Mouse (Mus musculus): ENCODE results near the gene Pgs1. TPM values are rescaled to one million over a fixed set of nuclear protein-coding genes. Genes with fewer than 3 reads are reported as not detected.

Pgs1 gene
- 35.8 and 40.8 TPM in 2 replicates for polyA plus RNA-seq (2014; fragmentation: Nextera tagmentation; extraction: Ambion mirVana)

- WGBS, result 6% methylated on average over 51 of the region's 51 CpGs
- H3K4me3 ChIP-seq (ENCODE audit: low read depth, low read length), result peak within 1 kb of the TSS; percentile 99
- peak within 1 kb of the TSS; percentile 85 for H3K27ac ChIP-seq (ENCODE audit: low read depth)
- H3K4me1 ChIP-seq (ENCODE audit: insufficient read depth), result 0 out of 2 replicates have a peak, but pooled peaks cover 11% of the 10 kb centered on the region
- ATAC-seq (ENCODE audit: insufficient read depth), result peak; percentile 89
- DNase-seq, result peak; percentile 96
- H3K27me3 ChIP-seq (ENCODE audit: insufficient read depth, low read length), result no peaks in the 10 kb centered on the region
- H3K4me2 ChIP-seq, result peak within 1 kb of the TSS; percentile 85
- no peak for TF ChIP-seq CTCF (IDR thresholded peaks at IDR 0.05; ENCODE audit: low read depth)
- H3K36me3 ChIP-seq (ENCODE audit: insufficient read depth), result no peaks in the 10 kb centered on the region
- H3K9ac ChIP-seq, result peak within 1 kb of the TSS; percentile 91
- no peaks in the 10 kb centered on the region for H3K9me3 ChIP-seq (ENCODE audit: low read depth, low read length)
Measured at GRCm38 (mm10) chr11:117986126-117987031, at the start of gene Pgs1. TSS of gene Pgs1 (plus strand) at chr11:117986292.

GRCm38 (mm10) chr11:117939004-117939730 is 46.9 kb upstream of the Pgs1 start:
- Histone ChIP-seq H3K36me3 (ENCODE audit: insufficient read depth) (no peaks in the 10 kb centered on the region), H3K27ac (ENCODE audit: low read depth) (peak overlapping the region; percentile 58; the same call in 1 of the 2 replicates), H3K27me3 (ENCODE audit: insufficient read depth, low read length) (no peaks in the 10 kb centered on the region), H3K4me1 (ENCODE audit: insufficient read depth) (peaks cover 32% of the 10 kb centered on the region; the same call in 1 of the 2 replicates), H3K9me3 (ENCODE audit: low read depth, low read length) (no peaks in the 10 kb centered on the region), H3K4me3 (ENCODE audit: low read depth, low read length) (no peak overlapping the region), H3K4me2 (0 out of 2 replicates have a peak overlapping the region, but pooled peaks have one; percentile 1), H3K9ac (no peak overlapping the region)
- 29% methylated on average over 4 of the region's 4 CpGs for WGBS
- ATAC-seq (ENCODE audit: insufficient read depth) (no peak), DNase-seq (no peak)
- no peak for TF ChIP-seq CTCF (IDR thresholded peaks at IDR 0.05; ENCODE audit: low read depth)

DNA sequence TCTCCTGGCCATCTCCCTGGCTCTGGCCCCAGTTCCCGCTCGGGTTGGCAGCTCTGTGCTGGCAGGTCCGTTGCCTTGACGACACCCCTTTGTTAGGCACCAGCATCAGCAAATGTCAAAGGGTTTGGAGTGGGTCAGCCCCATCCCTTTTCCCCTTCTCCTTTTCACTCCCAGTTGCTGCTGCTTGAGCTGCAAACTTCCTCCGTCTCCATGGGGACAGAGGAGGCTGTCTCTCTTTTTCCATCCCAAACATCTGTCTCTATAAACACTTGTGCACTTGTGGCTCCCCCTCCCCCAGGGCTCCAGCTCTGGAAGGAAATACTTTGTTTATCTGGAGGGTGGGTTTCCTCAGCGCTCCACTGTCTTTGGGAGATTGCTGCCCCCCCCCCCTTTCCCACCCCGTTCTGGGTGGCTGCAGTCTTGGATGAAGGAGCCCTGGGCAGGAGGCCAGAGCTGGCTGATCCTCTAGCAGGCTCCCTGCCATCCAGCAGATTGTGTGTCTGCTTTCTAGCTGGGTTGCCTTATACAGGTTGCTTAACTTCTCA is 46.3 kb upstream of the Pgs1 start:
- no peak overlapping the region for H3K4me3 ChIP-seq (ENCODE audit: low read depth, low read length)
- H3K27me3 ChIP-seq (ENCODE audit: insufficient read depth, low read length), result no peaks in the 10 kb centered on the region
- no peak for TF ChIP-seq CTCF (IDR thresholded peaks at IDR 0.05; ENCODE audit: low read depth)
- DNase-seq (peak; percentile 94), ATAC-seq (ENCODE audit: insufficient read depth) (peak; percentile 89)
- no peaks in the 10 kb centered on the region for H3K36me3 ChIP-seq (ENCODE audit: insufficient read depth)
- H3K27ac ChIP-seq (ENCODE audit: low read depth), result peak overlapping the region; percentile 58; the same call in 1 of the 2 replicates
- H3K9me3 ChIP-seq (ENCODE audit: low read depth, low read length), result no peaks in the 10 kb centered on the region
- peak overlapping the region; percentile 20; the same call in 1 of the 2 replicates for H3K4me2 ChIP-seq
- WGBS, result 2% methylated on average over 7 of the region's 7 CpGs
- H3K9ac ChIP-seq, result no peak overlapping the region
- H3K4me1 ChIP-seq (ENCODE audit: insufficient read depth), result peaks cover 28% of the 10 kb centered on the region; the same call in 1 of the 2 replicates

DNA sequence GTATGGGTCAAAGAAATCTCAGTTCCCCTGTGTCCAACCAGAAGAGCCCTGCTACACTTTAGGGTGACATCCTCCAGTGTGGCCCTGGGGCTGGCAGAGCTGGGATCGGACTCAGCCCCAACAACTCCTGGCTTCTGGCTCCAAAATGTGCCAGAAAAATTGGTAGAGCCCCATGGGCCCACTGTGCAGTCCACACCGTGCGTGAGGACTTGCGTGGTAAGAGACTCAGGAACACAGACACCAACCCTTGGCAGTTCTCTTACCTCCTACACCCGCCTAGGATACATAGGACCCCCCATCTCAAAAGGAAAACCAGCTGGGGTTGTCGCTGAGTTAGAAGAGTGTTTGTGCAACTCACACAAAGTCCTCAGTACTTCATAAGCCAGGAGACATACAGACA is 45.2 kb upstream of the Pgs1 start:
- no peak for TF ChIP-seq CTCF (IDR thresholded peaks at IDR 0.05; ENCODE audit: low read depth)
- H3K4me1 ChIP-seq (ENCODE audit: insufficient read depth), result peaks cover 21% of the 10 kb centered on the region; the same call in 1 of the 2 replicates
- 90% methylated on average over 6 of the region's 6 CpGs for WGBS

GRCm38 (mm10) chr11:117941325-117941834 is 44.7 kb upstream of the Pgs1 start:
- Histone ChIP-seq H3K4me2 (no peak overlapping the region), H3K4me1 (ENCODE audit: insufficient read depth) (peaks cover 18% of the 10 kb centered on the region; the same call in 1 of the 2 replicates), H3K27me3 (ENCODE audit: insufficient read depth, low read length) (no peaks in the 10 kb centered on the region), H3K36me3 (ENCODE audit: insufficient read depth) (no peaks in the 10 kb centered on the region), H3K4me3 (ENCODE audit: low read depth, low read length) (no peak overlapping the region), H3K9ac (no peak overlapping the region), H3K27ac (ENCODE audit: low read depth) (no peak overlapping the region), H3K9me3 (ENCODE audit: low read depth, low read length) (no peaks in the 10 kb centered on the region)
- ATAC-seq (ENCODE audit: insufficient read depth), result no peak
- WGBS, result 80% methylated on average over 8 of the region's 8 CpGs
- TF ChIP-seq CTCF (IDR thresholded peaks at IDR 0.05; ENCODE audit: low read depth), result no peak
- DNase-seq, result no peak

More for the DNA sequence above, 45.2 kb upstream of the Pgs1 start:
- Histone ChIP-seq H3K27ac (ENCODE audit: low read depth) (peak overlapping the region; percentile 58; the same call in 1 of the 2 replicates), H3K4me3 (ENCODE audit: low read depth, low read length) (no peak overlapping the region), H3K4me2 (no peak overlapping the region), H3K9ac (no peak overlapping the region), H3K9me3 (ENCODE audit: low read depth, low read length) (no peaks in the 10 kb centered on the region), H3K36me3 (ENCODE audit: insufficient read depth) (no peaks in the 10 kb centered on the region), H3K27me3 (ENCODE audit: insufficient read depth, low read length) (no peaks in the 10 kb centered on the region)
- DNase-seq (no peak), ATAC-seq (ENCODE audit: insufficient read depth) (no peak)

DNA sequence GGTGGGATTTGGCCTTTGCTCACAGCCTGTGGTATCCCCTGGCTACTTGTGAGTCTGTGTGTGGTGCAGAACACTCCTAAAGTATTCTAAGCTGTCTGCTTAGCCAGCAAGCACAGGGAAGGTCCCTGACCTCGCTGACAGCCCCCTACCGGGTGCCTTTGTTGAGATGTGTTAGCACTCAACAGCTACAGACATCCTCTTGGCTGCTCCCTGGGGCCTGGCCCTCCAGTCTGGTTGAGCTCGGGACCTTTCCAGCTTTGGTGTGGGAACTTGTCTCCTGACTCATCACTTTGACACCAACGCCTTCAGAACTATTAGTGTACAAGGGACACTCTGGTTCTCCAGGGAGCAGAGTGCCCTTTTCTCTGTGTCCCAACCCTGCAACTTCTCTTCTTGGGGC is 44.2 kb upstream of the Pgs1 start:
- no peak for TF ChIP-seq CTCF (IDR thresholded peaks at IDR 0.05; ENCODE audit: low read depth)
- 29% methylated on average over 4 of the region's 4 CpGs for WGBS
- Histone ChIP-seq H3K9ac (no peak overlapping the region), H3K27ac (ENCODE audit: low read depth) (no peak overlapping the region), H3K27me3 (ENCODE audit: insufficient read depth, low read length) (no peaks in the 10 kb centered on the region), H3K9me3 (ENCODE audit: low read depth, low read length) (no peaks in the 10 kb centered on the region), H3K4me3 (ENCODE audit: low read depth, low read length) (no peak overlapping the region), H3K4me1 (ENCODE audit: insufficient read depth) (peaks cover 17% of the 10 kb centered on the region; the same call in 1 of the 2 replicates), H3K4me2 (no peak overlapping the region), H3K36me3 (ENCODE audit: insufficient read depth) (no peaks in the 10 kb centered on the region)
- ATAC-seq (ENCODE audit: insufficient read depth) (no peak), DNase-seq (peak; percentile 27)
